Mouse (Mus musculus): ENCODE data around the gene Nkiras2. TPM values are rescaled to one million over a fixed set of nuclear protein-coding genes. Genes with fewer than 3 reads are reported as not detected.
"Not testable (repeated sequence)": the region's sequence is repeated elsewhere in the genome, so short reads cannot be mapped to it uniquely, and the experiment has no call there.

The Nkiras2 gene
- 10 to 100 TPM; 49.3 to 59.3 (median 55.2) TPM for total RNA-seq (2022)

GRCm38 (mm10) chr11:100618761-100619484 lies at the start of gene Nkiras2:
Gene Nkiras2 (plus strand): TSS chr11:100619244.
- DNase-seq (ENCODE audit: low spot score), result no peak

GRCm38 (mm10) chr11:100569789-100570188 lies 49.3 kb upstream of the Nkiras2 start:
- no peak for DNase-seq (ENCODE audit: low spot score)

GRCm38 (mm10) chr11:100570430-100571201 lies 48.4 kb upstream of the Nkiras2 start:
- DNase-seq (ENCODE audit: low spot score), result peak; percentile 86

GRCm38 (mm10) chr11:100571202-100571567 lies 47.9 kb upstream of the Nkiras2 start:
- peak; percentile 26 for DNase-seq (ENCODE audit: low spot score)

GRCm38 (mm10) chr11:100574188-100574587 lies 44.9 kb upstream of the Nkiras2 start:
- DNase-seq (ENCODE audit: low spot score), result no peak

GRCm38 (mm10) chr11:100574708-100575483 lies 44.1 kb upstream of the Nkiras2 start, which contains the start of gene Cnp:
Gene Cnp (plus strand): TSS chr11:100574904.
- peak; percentile 68 for DNase-seq (ENCODE audit: low spot score)

GRCm38 (mm10) chr11:100575484-100575855 lies 43.6 kb upstream of the Nkiras2 start:
- no peak for DNase-seq (ENCODE audit: low spot score)

- no peak for DNase-seq (ENCODE audit: low spot score)
Observed at GRCm38 (mm10) chr11:100576256-100576655, 42.8 kb upstream of the Nkiras2 start.

GRCm38 (mm10) chr11:100577852-100578599 lies 41.0 kb upstream of the Nkiras2 start:
- DNase-seq (ENCODE audit: low spot score), result no peak

GRCm38 (mm10) chr11:100579116-100579799 lies 39.8 kb upstream of the Nkiras2 start:
- no peak for DNase-seq (ENCODE audit: low spot score)

GRCm38 (mm10) chr11:100580275-100580674 lies 38.8 kb upstream of the Nkiras2 start:
- no peak for DNase-seq (ENCODE audit: low spot score)

GRCm38 (mm10) chr11:100581756-100582155 lies 37.3 kb upstream of the Nkiras2 start:
- DNase-seq (ENCODE audit: low spot score), result peak; percentile 21

- DNase-seq (ENCODE audit: low spot score), result not testable (repeated sequence)
Observed at GRCm38 (mm10) chr11:100582413-100582812, 36.6 kb upstream of the Nkiras2 start.

- no peak for DNase-seq (ENCODE audit: low spot score)
Observed at GRCm38 (mm10) chr11:100582836-100583235, 36.2 kb upstream of the Nkiras2 start.

- no peak for DNase-seq (ENCODE audit: low spot score)
Observed at GRCm38 (mm10) chr11:100584561-100584961, 34.5 kb upstream of the Nkiras2 start.

- DNase-seq (ENCODE audit: low spot score), result no peak
Observed at GRCm38 (mm10) chr11:100585148-100585547, 33.9 kb upstream of the Nkiras2 start.

GRCm38 (mm10) chr11:100588462-100588861 lies 30.6 kb upstream of the Nkiras2 start:
- no peak for DNase-seq (ENCODE audit: low spot score)

GRCm38 (mm10) chr11:100592346-100593046 lies 26.5 kb upstream of the Nkiras2 start:
- no peak for DNase-seq (ENCODE audit: low spot score)

- no peak for DNase-seq (ENCODE audit: low spot score)
Observed at GRCm38 (mm10) chr11:100594608-100595007, 24.4 kb upstream of the Nkiras2 start.

- no peak for DNase-seq (ENCODE audit: low spot score)
Observed at GRCm38 (mm10) chr11:100595533-100595932, 23.5 kb upstream of the Nkiras2 start.

Data from heart, adult 8-10 months (tissue).